Mouse (Mus musculus): Measurements from ENCODE around the gene Rnf152. TPM values are rescaled to one million over a fixed set of nuclear protein-coding genes. Genes with fewer than 3 reads are reported as not detected.

Rnf152 gene
- polyA plus RNA-seq (2015; fragmentation: Nextera tagmentation; extraction: Ambion mirVana) = 24.6 and 27.8 TPM in 2 replicates

DNA sequence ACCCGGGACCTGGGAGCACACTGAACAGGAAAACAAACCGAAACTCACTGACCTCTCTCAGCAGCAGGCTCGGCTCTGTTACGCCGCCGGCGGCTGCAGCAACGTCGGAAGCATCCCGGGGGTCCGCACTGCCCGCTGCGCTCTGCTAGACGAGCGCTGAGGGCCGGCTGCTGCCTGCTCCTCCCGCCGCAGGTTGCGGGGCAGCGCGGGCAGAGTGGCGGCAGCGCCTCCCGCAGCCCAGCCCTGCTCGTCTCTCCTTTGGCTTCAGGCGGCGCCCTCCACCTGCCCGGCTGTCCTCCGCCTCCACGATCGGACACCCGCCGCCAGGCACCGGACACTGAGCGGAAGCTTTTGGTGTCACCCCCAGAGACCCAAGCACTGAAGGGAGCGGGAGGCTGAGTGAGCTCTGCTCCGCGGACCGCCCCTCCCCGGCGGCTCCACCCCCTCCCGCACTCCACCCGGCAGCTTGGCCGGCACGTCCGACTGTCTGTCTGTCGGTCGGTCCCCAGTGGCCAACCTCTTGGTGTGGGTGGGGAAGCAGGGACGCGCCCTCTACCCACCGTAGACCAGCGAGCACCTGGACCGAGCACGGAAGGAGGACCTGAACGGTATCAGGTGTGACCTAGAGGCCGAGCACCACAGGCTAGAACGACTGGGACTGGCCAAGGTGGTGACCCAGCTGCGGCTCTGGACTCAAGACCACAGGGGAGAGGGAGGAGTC is at the start of gene Rnf152:
Gene Rnf152 (minus strand): TSS at position 420 of the 721 bp plus-strand sequence.
- Histone ChIP-seq H3K27me3 (replicated peaks) (no peaks in the 10 kb centered on the region), H3K9me3 (no peaks in the 10 kb centered on the region), H3K27ac (peak within 1 kb of the TSS; percentile 86), H3K4me3 (peak within 1 kb of the TSS; percentile 83), H3K4me1 (peaks cover 23% of the 10 kb centered on the region), H3K4me2 (peak within 1 kb of the TSS; percentile 86), H3K9ac (peak within 1 kb of the TSS; percentile 87), H3K36me3 (replicated peaks) (no peaks in the 10 kb centered on the region)
- ATAC-seq (replicated peaks) = peak; percentile 83
- WGBS = under 1% methylated on average over 58 of the region's 58 CpGs

DNA sequence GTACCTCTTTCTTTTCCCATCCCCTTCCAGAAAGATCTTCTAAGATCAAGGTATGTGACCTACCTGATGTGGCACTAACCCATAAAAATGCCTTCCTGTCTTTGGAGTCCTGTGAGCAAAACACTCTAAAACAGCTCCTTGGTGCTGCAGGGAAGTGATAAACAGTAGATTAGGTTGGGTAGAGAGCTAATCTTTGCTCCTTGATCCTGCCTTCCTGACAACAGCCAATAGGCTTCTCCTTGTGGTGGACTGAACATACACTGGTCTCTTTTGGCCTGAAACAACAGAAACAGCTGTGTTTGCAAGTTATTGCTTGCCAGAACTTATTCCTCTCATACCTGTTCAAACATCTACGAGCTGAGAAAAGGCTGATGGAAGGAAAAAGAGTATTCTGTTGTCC is 46.3 kb upstream of the Rnf152 start:
- no peaks in the 10 kb centered on the region for H3K4me1 ChIP-seq
- no peak overlapping the region for H3K4me3 ChIP-seq
- WGBS = 77% methylated on average over 1 of the region's 1 CpGs
- H3K9ac ChIP-seq = no peak overlapping the region
- H3K4me2 ChIP-seq = no peak overlapping the region
- H3K27me3 ChIP-seq (replicated peaks) = no peaks in the 10 kb centered on the region
- H3K9me3 ChIP-seq = no peaks in the 10 kb centered on the region
- no peaks in the 10 kb centered on the region for H3K36me3 ChIP-seq (replicated peaks)
- H3K27ac ChIP-seq = no peak overlapping the region
- ATAC-seq (replicated peaks) = no peak

DNA sequence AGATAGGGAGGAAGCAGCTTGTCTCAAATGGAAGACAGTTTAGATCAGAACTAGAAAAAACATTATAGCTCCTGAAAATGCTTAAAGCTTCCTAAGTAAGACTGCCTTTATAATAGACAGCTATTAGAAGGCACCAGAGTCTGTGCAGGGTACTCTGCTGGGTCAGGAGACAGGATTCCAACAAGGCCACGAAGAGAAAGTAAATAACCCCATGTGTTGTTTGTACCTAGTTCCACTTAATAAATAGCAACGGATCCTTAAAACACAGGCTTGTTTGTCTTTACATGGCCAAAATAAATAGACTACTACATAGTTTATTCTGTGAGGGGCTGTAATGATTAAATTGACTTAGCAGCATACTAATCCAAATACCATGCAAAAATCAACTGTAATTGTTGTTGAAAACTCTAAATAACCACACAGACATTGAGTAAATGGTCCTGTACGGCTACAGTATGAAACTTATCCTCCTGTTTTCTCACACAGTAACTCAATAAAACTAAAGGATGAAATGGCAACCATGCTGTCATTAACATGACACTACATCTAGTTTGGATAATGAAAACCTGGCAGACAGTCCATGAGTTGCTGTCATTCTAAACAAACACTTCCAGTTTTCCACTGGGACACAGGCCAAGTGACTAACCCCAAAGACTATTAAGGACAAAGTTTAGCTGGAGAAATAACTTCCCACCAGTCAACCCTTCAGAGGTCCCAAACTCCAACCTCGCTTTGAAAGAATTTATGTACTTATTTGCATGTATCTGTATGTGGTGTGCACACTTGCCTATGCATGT is 27.8 kb upstream of the Rnf152 start:
- no peak overlapping the region for H3K9ac ChIP-seq
- H3K27me3 ChIP-seq (replicated peaks) = no peaks in the 10 kb centered on the region
- H3K27ac ChIP-seq = no peak overlapping the region
- H3K9me3 ChIP-seq = no peaks in the 10 kb centered on the region
- WGBS = 77% methylated on average over 4 of the region's 4 CpGs
- no peak overlapping the region for H3K4me3 ChIP-seq
- H3K36me3 ChIP-seq (replicated peaks) = no peaks in the 10 kb centered on the region
- no peak for ATAC-seq (replicated peaks)
- H3K4me1 ChIP-seq = no peaks in the 10 kb centered on the region
- no peak overlapping the region for H3K4me2 ChIP-seq

DNA sequence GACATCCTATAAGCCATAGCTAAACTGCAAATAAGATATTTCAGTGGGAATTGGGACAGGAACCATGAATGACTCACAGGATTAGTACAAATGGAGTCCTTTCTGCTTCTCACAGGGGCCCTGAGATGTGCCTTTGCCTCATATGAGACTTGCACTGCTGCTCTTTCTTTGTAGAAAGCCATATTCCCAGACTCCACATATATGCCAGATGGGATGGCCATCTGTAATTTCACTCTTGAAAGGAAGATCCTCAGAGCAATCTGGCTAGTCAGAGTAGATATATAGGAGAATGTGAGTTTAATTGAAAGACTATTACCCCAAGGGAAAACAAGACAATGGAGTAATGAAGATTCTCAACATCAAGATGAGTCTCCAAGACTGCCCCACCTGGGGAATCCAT is 21.0 kb upstream of the Rnf152 start:
- Histone ChIP-seq H3K4me1 (no peaks in the 10 kb centered on the region), H3K27ac (no peak overlapping the region), H3K36me3 (replicated peaks) (no peaks in the 10 kb centered on the region), H3K9ac (no peak overlapping the region), H3K9me3 (no peaks in the 10 kb centered on the region), H3K4me2 (no peak overlapping the region), H3K27me3 (replicated peaks) (no peaks in the 10 kb centered on the region), H3K4me3 (no peak overlapping the region)
- ATAC-seq (replicated peaks) = no peak

DNA sequence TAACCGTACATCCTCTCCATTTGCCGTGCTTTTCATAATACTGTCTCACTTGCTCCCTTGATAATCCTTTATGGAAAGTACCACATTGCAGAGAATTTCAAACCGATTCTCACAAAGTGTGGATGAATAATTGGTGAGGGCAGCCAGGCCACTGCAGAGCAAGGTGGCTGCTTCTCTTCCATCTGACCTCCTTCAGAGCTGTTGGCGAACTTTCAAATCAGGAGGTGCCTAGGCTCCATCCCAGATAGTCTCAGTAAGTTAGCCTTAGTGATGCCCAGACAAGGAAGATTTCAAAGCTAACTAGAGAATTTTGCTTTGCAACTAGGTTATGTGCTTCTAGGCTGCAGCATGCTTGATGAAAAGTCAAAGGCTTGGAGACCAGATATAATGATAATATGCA is 18.1 kb upstream of the Rnf152 start:
- H3K4me3 ChIP-seq = no peak overlapping the region
- H3K4me2 ChIP-seq = no peak overlapping the region
- no peaks in the 10 kb centered on the region for H3K27me3 ChIP-seq (replicated peaks)
- H3K9me3 ChIP-seq = no peaks in the 10 kb centered on the region
- H3K36me3 ChIP-seq (replicated peaks) = no peaks in the 10 kb centered on the region
- no peak overlapping the region for H3K9ac ChIP-seq
- ATAC-seq (replicated peaks) = no peak
- H3K27ac ChIP-seq = no peak overlapping the region
- no peaks in the 10 kb centered on the region for H3K4me1 ChIP-seq
- 88% methylated on average over 4 of the region's 4 CpGs for whole genome bisulfite sequencing

DNA sequence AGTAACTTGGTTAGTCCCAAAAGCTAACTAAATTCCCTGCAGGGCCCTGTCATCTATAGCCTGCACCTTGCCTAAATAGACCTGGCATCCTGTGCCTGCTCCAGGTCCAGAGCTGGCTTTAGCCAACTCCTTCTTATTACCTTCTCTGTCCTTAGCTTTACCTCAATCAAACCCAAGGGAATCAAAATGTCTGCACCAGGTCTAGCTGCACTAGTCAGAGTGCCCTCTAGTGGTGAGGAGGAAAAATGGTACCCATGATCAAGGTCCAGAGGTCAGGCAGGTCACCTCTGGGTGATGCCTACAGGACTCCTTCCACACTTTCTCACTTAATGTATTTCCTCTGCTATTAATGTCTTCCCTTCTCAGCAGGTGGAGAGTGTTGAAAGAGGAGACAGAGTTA is 6.2 kb upstream of the Rnf152 start:
- ATAC-seq (replicated peaks) = no peak

DNA sequence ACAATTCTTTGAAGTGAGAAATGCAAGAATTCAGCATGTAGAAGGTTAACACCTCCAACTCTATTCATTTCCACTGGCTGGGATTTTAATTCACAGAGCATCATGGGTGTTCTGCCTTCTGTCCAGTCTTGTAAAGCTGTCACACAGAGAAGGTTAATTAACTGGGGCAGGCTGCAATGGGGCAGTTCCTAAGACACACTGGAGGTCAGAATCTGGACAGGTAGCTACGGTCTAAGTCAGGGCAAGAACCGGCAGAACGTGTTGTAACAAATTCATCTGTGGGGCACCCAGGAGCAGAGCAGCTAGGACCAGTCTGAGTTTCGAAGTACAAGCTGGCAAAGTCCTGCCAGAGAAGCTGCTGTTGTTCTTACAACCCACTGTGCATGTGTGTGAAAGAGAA is 2.4 kb upstream of the Rnf152 start:
- Histone ChIP-seq H3K4me3 (no peak overlapping the region), H3K27me3 (replicated peaks) (no peaks in the 10 kb centered on the region), H3K9ac (no peak overlapping the region), H3K4me2 (no peak overlapping the region), H3K4me1 (peaks cover 18% of the 10 kb centered on the region), H3K27ac (no peak overlapping the region), H3K36me3 (replicated peaks) (no peaks in the 10 kb centered on the region), H3K9me3 (no peaks in the 10 kb centered on the region)
- 48% methylated on average over 4 of the region's 4 CpGs for WGBS
- ATAC-seq (replicated peaks) = no peak

More for the DNA sequence above, 6.2 kb upstream of the Rnf152 start:
- Histone ChIP-seq H3K27ac (no peak overlapping the region), H3K4me1 (no peaks in the 10 kb centered on the region), H3K27me3 (replicated peaks) (no peaks in the 10 kb centered on the region), H3K4me3 (no peak overlapping the region), H3K36me3 (replicated peaks) (no peaks in the 10 kb centered on the region), H3K9ac (no peak overlapping the region), H3K9me3 (no peaks in the 10 kb centered on the region), H3K4me2 (no peak overlapping the region)

DNA sequence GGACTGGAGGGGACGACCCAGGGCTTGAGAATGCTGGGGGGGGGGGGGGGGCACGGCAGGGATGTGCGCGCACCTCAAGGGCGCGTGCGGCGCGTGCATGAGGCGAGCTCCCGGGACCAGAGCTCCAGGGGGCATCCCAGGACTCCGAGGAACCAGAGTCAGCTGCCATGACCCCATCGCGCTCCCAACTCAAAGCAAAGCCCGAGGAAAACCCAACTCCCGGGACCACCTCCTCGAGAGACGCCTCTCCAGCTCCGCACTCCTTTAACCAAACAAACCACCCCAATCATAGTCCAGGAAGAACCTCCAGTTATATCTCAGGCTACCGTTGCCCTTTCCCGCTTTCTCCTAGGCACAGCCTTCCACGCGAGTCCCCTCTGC is 610 bp downstream of the Rnf152 start:
- Histone ChIP-seq H3K27me3 (replicated peaks) (no peaks in the 10 kb centered on the region), H3K36me3 (replicated peaks) (no peaks in the 10 kb centered on the region), H3K4me1 (peaks cover 23% of the 10 kb centered on the region), H3K27ac (peak overlapping the region; percentile 86), H3K9ac (peak overlapping the region; percentile 87), H3K4me3 (peak overlapping the region; percentile 83), H3K4me2 (peak overlapping the region; percentile 86), H3K9me3 (no peaks in the 10 kb centered on the region)
- peak; percentile 59 for ATAC-seq (replicated peaks)
- 0% methylated on average over 21 of the region's 23 CpGs for WGBS

DNA sequence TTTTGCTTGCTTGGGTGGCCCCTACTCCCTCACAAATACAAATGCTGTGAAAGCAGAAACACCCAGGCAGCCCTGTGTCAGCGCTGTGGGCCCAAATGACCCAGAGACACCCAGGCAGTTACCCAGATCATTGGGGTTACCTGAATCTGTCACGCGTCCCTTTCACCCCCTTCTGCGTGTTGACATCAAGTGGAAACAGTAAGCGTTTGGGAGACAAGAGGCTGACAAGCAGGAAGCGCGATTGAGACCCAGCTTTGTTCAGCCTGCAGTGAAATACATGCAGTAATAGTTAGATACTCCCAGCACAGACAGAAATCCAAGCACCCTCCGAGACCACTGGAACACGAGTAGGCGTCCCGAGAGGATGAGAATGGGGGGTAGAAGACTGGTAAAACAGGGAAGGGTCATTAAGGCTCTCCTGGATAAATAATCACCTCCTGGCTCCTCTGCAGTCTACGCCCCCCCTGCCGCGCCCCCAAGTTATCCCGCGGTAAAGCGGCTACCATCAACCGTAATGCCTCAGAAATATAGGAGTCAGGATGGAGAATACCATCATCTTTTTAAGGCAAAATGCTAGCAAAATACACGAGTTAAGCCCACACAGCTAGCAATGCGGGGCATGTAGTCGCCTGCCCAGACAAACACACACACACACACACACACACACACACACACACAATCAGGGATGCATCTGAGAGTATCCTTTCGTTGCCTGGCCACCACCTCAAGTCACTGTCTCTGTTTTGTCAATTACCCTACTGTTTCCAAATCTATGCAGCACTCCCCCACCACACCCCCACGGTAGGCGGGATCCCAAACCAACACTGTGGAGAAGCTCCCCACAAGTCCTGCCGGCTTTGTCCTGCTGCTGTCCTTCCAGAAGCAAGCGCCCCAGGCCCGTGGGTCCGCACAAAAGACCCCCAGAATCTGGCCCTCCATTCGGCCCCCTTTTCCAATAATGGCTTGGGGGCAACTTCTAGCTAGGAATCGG is 1.3 kb downstream of the Rnf152 start:
- WGBS = 4% methylated on average over 30 of the region's 30 CpGs
- H3K4me2 ChIP-seq = peak overlapping the region; percentile 86

DNA sequence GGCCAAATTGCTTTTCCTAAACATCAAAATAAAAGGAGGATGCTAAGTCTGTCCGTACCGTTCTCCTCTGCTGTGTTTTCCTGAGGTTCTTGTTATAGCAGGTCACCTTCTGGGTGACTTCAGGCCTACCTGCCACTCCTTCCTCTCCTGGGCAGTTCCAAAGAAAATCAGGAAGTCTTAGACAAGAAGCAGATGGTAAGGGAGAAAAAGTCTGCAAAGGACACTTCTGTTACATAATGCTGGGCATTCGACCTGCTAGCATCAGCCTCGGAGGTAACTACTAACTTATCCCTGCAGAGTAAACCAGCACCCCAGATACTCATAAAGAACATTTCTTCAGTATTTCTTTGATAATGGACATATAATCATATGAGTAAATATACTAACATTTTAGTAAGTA is 4.7 kb downstream of the Rnf152 start:
- WGBS = 93% methylated on average over 4 of the region's 4 CpGs
- Histone ChIP-seq H3K4me1 (peaks cover 16% of the 10 kb centered on the region), H3K4me3 (no peak overlapping the region), H3K27me3 (replicated peaks) (no peaks in the 10 kb centered on the region), H3K9ac (no peak overlapping the region), H3K4me2 (no peak overlapping the region), H3K27ac (no peak overlapping the region), H3K36me3 (replicated peaks) (no peaks in the 10 kb centered on the region), H3K9me3 (no peaks in the 10 kb centered on the region)
- no peak for ATAC-seq (replicated peaks)

More for the DNA sequence above, 1.3 kb downstream of the Rnf152 start:
- no peaks in the 10 kb centered on the region for H3K27me3 ChIP-seq (replicated peaks)
- H3K9me3 ChIP-seq = no peaks in the 10 kb centered on the region
- ATAC-seq (replicated peaks) = peak; percentile 65
- peaks cover 23% of the 10 kb centered on the region for H3K4me1 ChIP-seq
- H3K36me3 ChIP-seq (replicated peaks) = no peaks in the 10 kb centered on the region
- peak overlapping the region; percentile 86 for H3K27ac ChIP-seq
- H3K4me3 ChIP-seq = peak overlapping the region; percentile 83
- H3K9ac ChIP-seq = peak overlapping the region; percentile 87

DNA sequence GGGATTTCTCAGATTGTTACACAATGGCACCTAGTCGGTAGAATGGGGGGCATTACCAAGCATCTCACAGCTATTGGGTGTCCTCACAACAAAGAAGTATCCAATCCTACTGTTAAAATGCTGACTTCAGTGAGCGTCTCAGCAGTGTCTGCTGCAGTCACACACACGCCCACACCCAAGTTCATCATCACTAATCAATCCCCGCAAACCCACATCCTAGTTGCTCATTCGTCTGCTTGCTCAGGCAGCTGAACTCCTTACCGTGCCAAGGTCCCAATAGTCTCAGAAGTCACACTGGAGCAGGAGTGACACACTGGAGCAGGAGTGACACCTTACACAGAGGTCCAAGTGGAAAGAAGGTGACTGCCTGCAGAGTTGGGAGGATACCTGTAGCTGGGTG is 14.2 kb downstream of the Rnf152 start:
- ATAC-seq (replicated peaks) = no peak
- Histone ChIP-seq H3K36me3 (replicated peaks) (no peaks in the 10 kb centered on the region), H3K27ac (no peak overlapping the region), H3K4me1 (no peaks in the 10 kb centered on the region), H3K27me3 (replicated peaks) (no peaks in the 10 kb centered on the region), H3K9ac (no peak overlapping the region), H3K9me3 (no peaks in the 10 kb centered on the region), H3K4me3 (no peak overlapping the region), H3K4me2 (no peak overlapping the region)
- WGBS = 92% methylated on average over 6 of the region's 6 CpGs

DNA sequence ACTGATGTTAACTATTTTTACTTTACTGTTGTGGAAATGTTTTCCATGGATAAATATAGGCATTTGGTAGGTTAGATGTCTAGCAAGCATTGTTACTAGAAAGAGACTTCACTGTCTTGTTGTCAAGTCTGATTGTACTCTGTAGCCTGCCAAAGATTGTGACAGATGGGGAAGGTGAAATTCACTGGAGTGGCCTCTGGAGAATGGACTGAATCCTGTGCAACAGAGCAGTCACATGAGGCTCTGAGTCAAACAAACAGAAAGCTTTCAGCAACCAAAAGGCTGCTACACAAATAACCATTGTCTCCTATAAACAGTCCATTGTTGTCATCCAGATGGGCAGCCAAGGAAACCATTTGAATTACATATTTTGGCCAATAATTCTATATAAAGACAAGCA is 15.6 kb downstream of the Rnf152 start:
- Histone ChIP-seq H3K9me3 (no peaks in the 10 kb centered on the region), H3K27ac (no peak overlapping the region), H3K4me1 (no peaks in the 10 kb centered on the region), H3K27me3 (replicated peaks) (no peaks in the 10 kb centered on the region), H3K36me3 (replicated peaks) (no peaks in the 10 kb centered on the region), H3K4me3 (no peak overlapping the region), H3K4me2 (no peak overlapping the region), H3K9ac (no peak overlapping the region)
- no peak for ATAC-seq (replicated peaks)
